ENCODE assay signal across 13 mouse cellular contexts in genomic region chr7:44444886-44445527, GRCm38 (mm10). TPM values are rescaled to one million over a fixed set of nuclear protein-coding genes. Genes with fewer than 3 reads are reported as not detected.
DNase-seq lines count a peak whose midpoint lies in the region; ATAC-seq and TF ChIP-seq lines count a peak whose summit lies in the region.
"Had no signal": no experiment of that assay in that cellular context is flagged by ENCODE, and none has a peak within 500 bp of the region (broad histone marks: within the 10 kb centered on the region; RNA-seq: fewer than 3 reads in every experiment).

No protein-coding gene starts in this region.

- H3K9ac ChIP-seq in forebrain, embryonic 15.5 days (replicated peaks), result peak overlapping the region; percentile 99
- H3K9ac ChIP-seq in limb, embryonic 12.5 days (replicated peaks), result peak overlapping the region; percentile 27; the same call in 1 of the 2 replicates
- H3K9ac ChIP-seq: embryonic facial prominence, embryonic 15.5 days had no signal

- H3K27me3 ChIP-seq in cerebellum, adult 2 months (ENCODE audit: control insufficient read depth, insufficient read depth, low read length), result no peaks in the 10 kb centered on the region
- H3K27me3 ChIP-seq in forebrain, embryonic 15.5 days, result no peaks in the 10 kb centered on the region
- H3K27me3 ChIP-seq in limb, embryonic 12.5 days, result peaks cover 96% of the 10 kb centered on the region

- H3K4me3 ChIP-seq in cerebellum, adult 2 months (replicated peaks; ENCODE audit: insufficient read depth, low read depth, low read length), result peak overlapping the region; percentile 84
- peak overlapping the region; percentile 74 for H3K4me3 ChIP-seq in forebrain, embryonic 15.5 days
- no peak overlapping the region; the same call in 1 of the 2 replicates for H3K4me3 ChIP-seq in limb, embryonic 12.5 days (replicated peaks)
- H3K4me3 ChIP-seq: embryonic facial prominence, embryonic 15.5 days; megakaryocyte, embryonic 14.5 days had no signal

- 15% methylated on average over 29 of the region's 29 CpGs for WGBS in cerebellum, adult 2 months
- 42% methylated on average over 29 of the region's 29 CpGs for WGBS in forebrain, embryonic 15.5 days
- WGBS in limb, embryonic 12.5 days, result 8% methylated on average over 29 of the region's 29 CpGs

- peak; percentile 46 for DNase-seq in ES-CJ7 (ENCODE audit: low read depth, low spot score)
- peak; percentile 57 to 67 for DNase-seq in cerebellum, adult 2 months
- DNase-seq in kidney, adult 8-10 months, result no peak
- DNase-seq in spleen, postnatal 36 days (ENCODE audit: low spot score in 2 of 2), result no peak
- no peak for DNase-seq in layer of hippocampus, adult 9-11 months
- DNase-seq in embryo, embryonic 10.5 days (ENCODE audit: low spot score), result no peak
- DNase-seq: kidney, postnatal 36 days had no signal

- peaks cover 52% of the 10 kb centered on the region for H3K4me1 ChIP-seq in cerebellum, adult 2 months (ENCODE audit: control insufficient read depth, insufficient read depth, low read length)
- H3K4me1 ChIP-seq in forebrain, embryonic 15.5 days, result peaks cover 70% of the 10 kb centered on the region
- peaks cover 29% of the 10 kb centered on the region for H3K4me1 ChIP-seq in limb, embryonic 12.5 days (replicated peaks)

- no peak for TF ChIP-seq CTCF in cerebellum, adult 2 months (IDR thresholded peaks at IDR 0.05; ENCODE audit: borderline replicate concordance, insufficient read depth, low read depth, low read length)

- no peak for TF ChIP-seq POLR2A in cerebellum, adult 2 months (IDR thresholded peaks at IDR 0.05; ENCODE audit: borderline replicate concordance, insufficient read depth, low read length)

- H3K36me3 ChIP-seq in forebrain, embryonic 15.5 days, result peaks cover 46% of the 10 kb centered on the region
- no peaks in the 10 kb centered on the region for H3K36me3 ChIP-seq in limb, embryonic 12.5 days
- H3K36me3 ChIP-seq: embryonic facial prominence, embryonic 15.5 days had no signal

- no peak for ATAC-seq in forebrain, embryonic 15.5 days (replicated peaks)
- no peak for ATAC-seq in limb, embryonic 12.5 days (ENCODE audit: insufficient number of reproducible peaks, insufficient read depth, low FRiP score, low TSS enrichment, low read depth)

- peak overlapping the region; percentile 95 for H3K27ac ChIP-seq in cerebellum, adult 2 months (ENCODE audit: insufficient read depth, low read length)
- H3K27ac ChIP-seq in forebrain, embryonic 15.5 days (replicated peaks), result no peak overlapping the region
- H3K27ac ChIP-seq in limb, embryonic 12.5 days, result no peak overlapping the region
- H3K27ac ChIP-seq: embryonic facial prominence, embryonic 15.5 days; stomach, postnatal 0 days had no signal

- H3K9me3 ChIP-seq in forebrain, embryonic 15.5 days, result no peaks in the 10 kb centered on the region
- H3K9me3 ChIP-seq in limb, embryonic 12.5 days, result no peaks in the 10 kb centered on the region
- H3K9me3 ChIP-seq: embryonic facial prominence, embryonic 15.5 days; megakaryocyte, embryonic 14.5 days had no signal

- H3K4me2 ChIP-seq in forebrain, embryonic 15.5 days (replicated peaks), result peak overlapping the region; percentile 98
- H3K4me2 ChIP-seq in limb, embryonic 12.5 days, result no peak overlapping the region
- H3K4me2 ChIP-seq: embryonic facial prominence, embryonic 15.5 days had no signal

RNA-seq across cellular contexts. Expression of gene Lrrc4b, which starts 16.2 kb away (rescaled TPM):
- 190 and 214 TPM in 2 replicates for polyA plus RNA-seq in cerebellum, adult 2 months (2012; rRNA removed)
- 15.6 and 15.7 TPM in 2 replicates for polyA plus RNA-seq in forebrain, embryonic 15.5 days (2015; fragmentation: Nextera tagmentation; extraction: Ambion mirVana)
- polyA plus RNA-seq in limb, embryonic 12.5 days (2016; fragmentation: Nextera tagmentation; extraction: Ambion mirVana), result 0.86 and 0.98 TPM in 2 replicates
- polyA plus RNA-seq: liver, adult 2 months had no signal

RNA-seq across cellular contexts. Expression of gene Aspdh, which starts 20.2 kb away (rescaled TPM):
- 9.3 and 10.2 TPM in 2 replicates for polyA plus RNA-seq in cerebellum, adult 2 months (2012; rRNA removed)
- 4.3 and 5.8 TPM in 2 replicates for polyA plus RNA-seq in forebrain, embryonic 15.5 days (2015; fragmentation: Nextera tagmentation; extraction: Ambion mirVana)
- polyA plus RNA-seq in limb, embryonic 12.5 days (2016; fragmentation: Nextera tagmentation; extraction: Ambion mirVana), result 0.56 TPM in 1 of 2 replicates, not detected in the other

RNA-seq across cellular contexts. Expression of gene Josd2, which starts 22.8 kb away (rescaled TPM):
- polyA plus RNA-seq in cerebellum, adult 2 months (2012; rRNA removed), result 273 and 294 TPM in 2 replicates
- polyA plus RNA-seq in forebrain, embryonic 15.5 days (2015; fragmentation: Nextera tagmentation; extraction: Ambion mirVana), result 52.5 and 56.6 TPM in 2 replicates
- 72.9 and 76.5 TPM in 2 replicates for polyA plus RNA-seq in limb, embryonic 12.5 days (2016; fragmentation: Nextera tagmentation; extraction: Ambion mirVana)

RNA-seq across cellular contexts. Expression of gene Emc10, which starts 51.3 kb away (rescaled TPM):
- 302 and 309 TPM in 2 replicates for polyA plus RNA-seq in cerebellum, adult 2 months (2012; rRNA removed)
- 133 and 138 TPM in 2 replicates for polyA plus RNA-seq in forebrain, embryonic 15.5 days (2015; fragmentation: Nextera tagmentation; extraction: Ambion mirVana)
- polyA plus RNA-seq in limb, embryonic 12.5 days (2016; fragmentation: Nextera tagmentation; extraction: Ambion mirVana), result 93.6 and 111 TPM in 2 replicates

RNA-seq across cellular contexts. Expression of gene Fam71e1, which starts 51.4 kb away (rescaled TPM):
- 32.6 and 34.0 TPM in 2 replicates for polyA plus RNA-seq in cerebellum, adult 2 months (2012; rRNA removed)
- 30.2 and 30.5 TPM in 2 replicates for polyA plus RNA-seq in forebrain, embryonic 15.5 days (2015; fragmentation: Nextera tagmentation; extraction: Ambion mirVana)
- 19.0 and 27.5 TPM in 2 replicates for polyA plus RNA-seq in limb, embryonic 12.5 days (2016; fragmentation: Nextera tagmentation; extraction: Ambion mirVana)

Comparison
In these comparisons a context has a peak if more than half of its experiments do, and no peak if none do; other contexts are left out.
1. DNase-seq: peak in ES-CJ7 (single experiment) and cerebellum, adult 2 months (2 of 2); none in kidney, adult 8-10 months (0 of 2), spleen, postnatal 36 days (0 of 2), layer of hippocampus, adult 9-11 months (single experiment) and embryo, embryonic 10.5 days (single experiment).
2. RNA of gene Lrrc4b, which starts 16.2 kb away (polyA plus RNA-seq): 190 to 214 TPM in cerebellum, adult 2 months; 15.6 to 15.7 TPM in forebrain, embryonic 15.5 days and 0.86 to 0.98 TPM in limb, embryonic 12.5 days; every median in the first group is over 10 times any median in the second.